Mouse (Mus musculus) heart, adult 8-10 months (tissue): Measurements from ENCODE around the gene Hoxa1. TPM values are rescaled to one million over a fixed set of nuclear protein-coding genes. Genes with fewer than 3 reads are reported as not detected.

ENCODE experiments used
- DNase-seq: peaks from one replicate; pipeline ENCODE4 v3.0.0; 2022; ENCODE audit warnings: low spot score
- total RNA-seq, 4 experiments: library from RNA; stranded (reverse); gene quantifications; 2 replicates each; pipeline ENCODE4 v1.2.4; 2022

Gene Hoxa1
- total RNA-seq, 4 experiments from 2014 or later, result 0.16 to 0.19 TPM; not detected in 2

DNA sequence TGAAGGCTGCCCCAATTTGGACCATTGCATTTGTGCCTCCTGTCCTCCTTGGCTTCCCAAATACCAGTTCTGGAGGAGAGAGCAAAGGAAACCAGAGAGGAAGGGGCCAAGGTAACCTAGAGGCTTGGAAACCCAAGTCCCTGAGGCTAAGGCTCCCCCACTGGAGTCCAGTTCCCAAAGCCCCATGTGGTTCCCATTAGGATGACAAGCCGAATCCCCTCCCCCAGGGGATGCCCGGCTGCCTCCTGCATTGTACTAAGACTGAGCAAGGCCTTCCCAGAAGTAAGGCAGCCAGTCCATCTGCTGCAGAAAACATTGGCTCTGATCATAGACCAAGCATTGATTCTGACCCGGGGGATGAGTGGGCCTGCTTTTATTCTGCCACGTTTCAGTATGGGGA, 13.2 kb upstream of the Hoxa1 start:
- DNase-seq, result no peak

DNA sequence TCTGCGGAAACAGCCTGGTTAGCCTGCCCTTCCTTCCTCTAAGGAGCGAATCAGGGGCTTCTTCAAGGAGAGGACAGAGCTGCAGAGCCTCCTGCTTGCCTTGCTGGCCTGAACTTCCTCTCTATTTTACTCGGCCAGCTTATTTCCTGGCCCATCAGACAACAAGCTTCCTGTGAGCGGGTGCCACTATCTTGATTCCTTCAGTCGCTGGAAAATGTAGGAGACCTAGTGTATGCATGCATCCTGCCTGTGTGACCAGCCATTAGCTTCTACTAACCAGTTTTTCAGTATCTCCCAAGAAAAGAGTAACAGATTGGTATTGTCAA, 12.7 kb upstream of the Hoxa1 start:
- no peak for DNase-seq

DNA sequence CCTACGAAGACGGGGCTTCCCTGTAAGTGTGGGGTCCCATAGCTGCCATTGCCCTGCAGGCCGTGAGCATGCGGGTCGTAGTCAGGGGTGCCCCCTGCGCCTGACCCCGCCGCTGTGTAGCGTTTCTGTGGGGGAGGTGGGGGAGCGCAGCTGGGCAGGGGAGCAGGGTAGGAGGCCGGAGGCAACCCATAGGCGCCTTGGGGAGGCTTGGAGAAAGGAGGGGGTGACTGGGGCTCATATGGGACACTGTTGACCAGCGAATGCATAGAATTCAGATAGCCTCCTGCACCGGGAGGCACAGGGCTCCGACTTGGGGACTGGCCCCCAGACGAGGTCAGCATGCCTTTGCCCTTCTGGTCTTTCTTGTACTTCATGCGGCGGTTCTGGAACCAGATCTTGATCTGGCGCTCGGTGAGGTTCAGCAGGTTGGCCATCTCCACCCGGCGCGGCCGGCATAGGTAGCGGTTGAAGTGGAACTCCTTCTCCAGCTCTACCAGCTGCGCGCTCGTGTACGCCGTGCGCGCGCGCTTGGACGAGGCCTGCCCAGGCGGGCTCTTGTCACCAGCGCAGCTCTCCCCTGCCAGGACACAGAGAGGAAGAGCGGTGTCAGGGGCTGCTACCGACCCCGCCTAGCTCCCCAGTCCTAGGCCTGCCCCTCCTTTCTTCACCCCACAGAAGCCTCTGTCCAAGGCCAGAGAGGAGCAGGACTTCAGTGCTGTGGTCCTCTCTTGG, 12.2 kb upstream of the Hoxa1 start:
- DNase-seq, result no peak

DNA sequence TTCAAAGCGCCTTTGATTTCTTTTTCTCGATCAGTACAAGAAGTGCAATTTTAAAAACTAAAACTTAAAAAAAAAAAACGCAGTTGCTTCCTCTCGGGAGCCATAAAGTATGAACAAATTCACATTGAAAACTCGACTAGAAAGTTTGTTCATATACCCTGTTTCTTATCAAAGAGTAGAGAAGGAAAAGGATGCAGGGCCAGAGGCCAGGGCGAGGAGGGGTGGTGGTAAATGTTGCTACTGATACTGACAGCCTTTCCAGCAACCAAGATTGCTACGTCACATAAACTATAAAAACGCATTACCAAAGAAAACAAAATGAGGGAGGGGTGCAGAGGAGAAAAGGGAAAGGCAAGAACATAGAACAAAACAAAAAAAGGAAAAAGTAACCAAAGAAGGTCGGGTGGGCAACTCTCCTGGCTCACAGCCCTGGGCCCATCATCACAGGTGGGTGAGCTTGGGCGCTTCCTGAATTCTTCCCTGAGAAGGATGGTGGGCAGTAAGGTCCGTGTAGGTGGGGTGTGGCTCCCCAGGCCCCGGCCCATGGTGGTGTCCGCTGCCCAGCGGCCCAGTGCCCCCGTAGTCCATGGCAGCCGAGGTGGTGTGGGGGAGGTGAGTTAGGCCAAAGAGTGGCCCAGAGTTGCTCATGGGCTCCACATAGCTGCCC, 11.5 kb upstream of the Hoxa1 start:
- no peak for DNase-seq

DNA sequence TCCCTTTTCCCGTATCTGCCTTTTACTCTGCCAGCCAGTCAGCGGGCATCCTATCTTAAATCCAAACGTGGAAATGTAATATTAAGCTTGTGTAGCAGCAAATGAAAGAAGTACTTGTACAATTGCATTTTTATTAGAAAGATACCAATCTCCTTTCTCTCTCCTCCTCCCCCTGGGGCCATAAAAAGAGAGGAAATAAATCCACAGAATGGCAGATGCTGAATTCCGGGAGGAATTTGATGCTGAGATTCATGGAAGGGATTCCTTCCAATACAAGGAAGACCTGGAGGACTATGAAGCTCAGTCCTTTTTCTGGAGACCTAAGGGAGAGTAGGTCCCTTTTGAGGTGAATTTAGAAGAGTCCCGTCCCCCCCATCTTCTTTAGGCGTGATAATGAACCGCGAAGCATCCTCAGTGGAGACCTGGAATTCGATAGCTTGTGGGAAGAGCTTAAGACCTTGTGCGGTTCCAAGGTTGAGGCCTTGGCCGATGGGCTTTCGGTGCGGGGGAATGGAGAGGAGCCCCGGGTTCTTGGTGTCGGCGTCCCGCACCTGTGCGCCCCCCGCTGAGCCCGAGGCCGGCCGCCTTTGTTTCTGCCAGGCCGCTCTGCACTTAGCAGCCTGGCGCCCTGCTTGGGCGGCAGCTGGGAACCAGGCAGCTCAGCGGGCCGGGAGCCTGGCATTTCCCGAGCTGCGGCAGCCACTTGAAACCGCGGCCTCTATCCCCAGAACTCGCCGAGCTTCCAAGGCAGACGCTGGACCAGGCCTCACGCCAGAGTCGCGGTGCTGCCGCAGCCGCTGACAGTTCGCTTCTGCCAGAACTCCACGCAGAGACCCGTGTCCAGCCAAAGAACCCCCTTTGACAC, 10.3 kb upstream of the Hoxa1 start:
- DNase-seq, result no peak

DNA sequence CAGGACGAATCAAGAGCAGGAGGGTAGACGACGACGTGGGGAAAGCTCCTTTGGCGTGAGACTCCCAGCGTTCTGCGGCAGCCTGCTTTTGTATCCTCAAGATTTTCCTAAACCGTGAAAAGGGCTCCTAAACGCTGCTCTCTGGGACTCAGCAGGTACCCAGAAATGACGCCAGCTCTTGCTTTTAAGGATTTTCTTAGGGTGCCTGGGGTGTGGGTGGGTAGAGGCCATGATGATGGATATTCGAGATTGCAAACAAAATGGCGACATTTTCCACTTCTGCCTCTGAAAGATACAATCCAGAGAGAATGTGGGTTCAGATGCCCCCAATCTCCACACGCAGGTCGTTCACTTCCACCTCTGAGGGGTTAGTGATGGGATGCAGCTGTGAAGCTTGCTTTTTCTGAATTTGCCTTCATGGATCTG, 9.6 kb upstream of the Hoxa1 start:
- DNase-seq, result no peak

DNA sequence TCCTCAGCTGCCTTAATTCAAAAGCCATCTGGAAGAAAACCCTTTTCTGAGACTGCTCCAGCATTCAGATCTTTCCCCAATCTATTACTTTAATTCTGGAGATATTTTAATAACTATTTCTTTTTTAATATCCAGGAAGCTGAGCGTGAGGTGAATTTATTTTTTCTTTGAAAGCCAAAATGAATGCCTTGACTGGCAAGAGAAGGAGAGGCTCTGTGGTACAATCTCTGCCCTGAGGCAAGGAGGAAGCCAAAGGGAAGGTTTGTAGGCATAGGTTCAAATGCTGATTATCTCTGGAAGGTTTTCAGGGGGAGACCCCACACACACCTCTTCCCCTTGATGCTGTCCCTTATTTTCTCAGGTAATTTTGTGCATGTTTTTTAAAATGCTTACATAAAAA, 9.1 kb upstream of the Hoxa1 start:
- no peak for DNase-seq

DNA sequence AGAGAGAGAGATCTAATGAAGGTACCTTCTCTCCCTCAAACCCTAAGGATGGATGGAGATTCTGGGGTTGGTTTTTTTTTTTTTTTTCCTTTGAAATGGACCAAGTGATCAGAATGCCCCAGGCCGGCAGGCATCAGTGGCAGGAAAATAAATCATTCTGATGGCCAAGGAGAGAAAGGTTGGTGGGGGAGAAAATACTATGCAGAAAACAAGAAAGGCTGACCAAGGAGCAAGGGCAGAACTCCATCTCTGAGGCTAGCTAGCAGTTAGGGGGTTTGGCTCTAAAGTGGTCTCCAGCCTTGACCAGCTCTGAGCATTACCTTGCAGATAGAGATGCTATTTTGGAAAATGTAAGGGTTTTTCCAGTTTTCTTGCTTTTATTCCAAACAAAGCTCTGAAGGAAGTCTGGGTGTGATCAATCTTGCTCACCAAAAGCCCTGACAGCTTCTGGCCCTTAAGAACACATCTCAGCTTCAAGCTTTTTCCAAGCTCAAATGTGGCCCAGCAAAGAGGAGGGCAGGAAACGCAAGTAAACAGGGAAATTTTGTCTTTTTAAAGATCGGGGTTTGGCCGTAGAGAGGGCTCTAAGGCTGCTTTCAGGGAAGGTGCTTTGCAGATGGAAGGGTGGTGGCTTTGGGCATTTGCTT, 8.4 kb upstream of the Hoxa1 start:
- DNase-seq, result no peak

DNA sequence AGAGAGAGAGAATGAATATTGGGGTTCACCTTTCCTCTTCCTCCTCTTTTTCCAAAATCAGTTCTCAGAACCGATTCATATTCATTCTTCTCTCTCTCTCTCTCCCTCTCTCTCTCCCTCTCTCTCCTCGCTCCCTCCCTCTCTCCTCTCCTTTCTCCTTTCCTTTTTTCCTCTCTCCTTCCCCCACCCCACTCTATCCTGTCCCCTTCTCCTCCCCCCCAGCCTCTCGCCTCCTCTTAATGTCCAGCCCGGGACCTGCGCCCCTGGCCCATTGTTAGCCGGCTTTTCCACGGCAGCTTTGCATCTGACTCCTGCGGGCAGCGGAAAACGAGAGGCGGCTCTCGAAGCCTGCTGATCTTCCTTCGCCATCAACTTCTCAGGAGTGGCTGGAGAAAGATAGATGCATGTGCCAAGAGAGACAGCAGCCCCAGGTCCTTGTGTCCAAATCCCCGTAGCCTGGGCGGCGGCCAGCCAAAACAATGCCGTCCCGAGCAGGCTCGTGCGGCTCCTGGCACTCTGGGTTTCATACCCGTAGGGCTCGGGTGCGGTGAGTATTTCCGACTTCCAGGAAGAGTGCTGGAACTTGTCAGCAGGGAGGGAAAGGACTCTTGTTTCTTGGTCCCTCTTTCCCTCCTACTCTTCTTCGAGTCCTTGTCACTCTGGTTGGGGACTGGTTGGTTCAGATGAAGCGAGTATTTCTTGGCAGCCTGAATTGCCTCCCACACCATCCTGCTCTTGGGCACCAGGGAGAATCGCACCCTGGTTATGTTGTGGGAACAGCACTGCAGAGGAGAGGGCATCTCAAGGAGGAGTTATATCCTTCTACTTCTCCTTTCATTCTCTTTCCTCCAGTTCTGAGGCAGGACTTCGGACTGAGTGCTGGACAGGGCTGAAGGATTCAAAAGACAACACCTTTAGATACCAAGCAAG, 7.6 kb upstream of the Hoxa1 start:
- DNase-seq, result no peak

DNA sequence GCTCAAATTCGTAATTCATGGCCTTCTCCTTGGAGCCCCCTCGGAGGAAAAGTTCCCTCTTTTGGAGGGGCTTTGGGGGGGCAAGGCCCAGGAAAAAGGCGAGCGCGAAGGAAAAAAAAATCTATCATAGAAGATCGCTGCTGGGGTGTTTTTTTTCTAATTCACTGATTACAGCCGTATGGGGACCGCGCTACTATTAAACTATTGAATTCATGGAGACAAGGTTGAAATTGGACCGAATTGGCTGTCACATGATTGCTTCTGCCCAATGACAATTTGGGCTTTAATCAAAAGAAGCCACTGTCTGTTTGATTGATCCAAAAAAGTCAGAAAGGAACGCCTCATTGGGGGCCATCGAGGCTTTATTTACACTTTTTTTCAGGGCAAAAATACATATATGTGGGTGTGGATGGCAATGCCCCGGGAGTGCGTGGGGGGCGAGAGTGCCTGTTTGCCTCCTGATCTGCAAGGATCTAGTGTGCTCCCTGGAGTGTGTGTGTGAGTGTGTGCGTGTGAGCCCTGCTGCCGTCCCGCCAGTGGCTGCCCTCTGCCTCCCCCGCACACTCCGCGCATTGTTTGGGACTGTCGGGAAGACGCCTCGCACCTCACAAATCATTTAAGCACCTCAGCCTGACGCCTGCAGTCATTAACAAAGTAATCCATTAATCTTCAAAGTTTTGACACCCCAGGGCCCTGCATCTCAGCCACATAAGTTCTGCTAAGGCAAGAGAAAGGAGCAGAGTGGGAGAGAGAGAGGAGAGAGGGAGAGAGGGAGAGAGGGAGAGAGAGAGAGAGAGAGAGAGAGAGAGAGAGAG, 6.7 kb upstream of the Hoxa1 start, which contains the start of gene Hoxa2:
Gene Hoxa2 (minus strand): TSS at position 206 of the 815 bp plus-strand sequence.
- no peak for DNase-seq

DNA sequence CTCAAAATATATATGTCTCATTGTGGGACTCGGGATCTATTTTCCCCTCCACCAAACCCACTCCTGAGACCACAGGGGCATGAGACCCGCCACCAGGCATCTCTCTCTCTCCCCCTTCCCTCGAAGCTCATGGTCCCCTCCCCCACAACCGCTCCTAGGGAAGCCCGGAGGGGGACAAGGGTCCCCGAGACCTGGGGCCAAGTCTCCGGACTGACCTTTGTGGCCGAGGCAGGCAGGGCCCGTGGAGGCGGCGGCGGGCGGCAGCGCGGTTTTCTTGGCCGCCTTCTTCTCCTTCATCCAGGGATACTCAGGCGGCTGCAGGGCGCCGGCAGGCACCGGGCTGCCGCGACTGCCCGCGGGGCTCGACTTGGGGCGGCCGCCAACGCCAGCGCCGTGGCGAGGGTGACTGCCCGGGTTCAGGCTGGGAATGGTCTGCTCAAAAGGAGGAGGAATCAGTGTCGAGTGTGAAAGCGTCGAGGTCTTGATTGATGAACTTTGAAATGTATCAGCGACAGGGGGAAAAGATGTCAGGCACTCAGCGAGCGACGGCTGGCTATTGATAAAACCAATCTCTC, 6.0 kb upstream of the Hoxa1 start:
- no peak for DNase-seq

DNA sequence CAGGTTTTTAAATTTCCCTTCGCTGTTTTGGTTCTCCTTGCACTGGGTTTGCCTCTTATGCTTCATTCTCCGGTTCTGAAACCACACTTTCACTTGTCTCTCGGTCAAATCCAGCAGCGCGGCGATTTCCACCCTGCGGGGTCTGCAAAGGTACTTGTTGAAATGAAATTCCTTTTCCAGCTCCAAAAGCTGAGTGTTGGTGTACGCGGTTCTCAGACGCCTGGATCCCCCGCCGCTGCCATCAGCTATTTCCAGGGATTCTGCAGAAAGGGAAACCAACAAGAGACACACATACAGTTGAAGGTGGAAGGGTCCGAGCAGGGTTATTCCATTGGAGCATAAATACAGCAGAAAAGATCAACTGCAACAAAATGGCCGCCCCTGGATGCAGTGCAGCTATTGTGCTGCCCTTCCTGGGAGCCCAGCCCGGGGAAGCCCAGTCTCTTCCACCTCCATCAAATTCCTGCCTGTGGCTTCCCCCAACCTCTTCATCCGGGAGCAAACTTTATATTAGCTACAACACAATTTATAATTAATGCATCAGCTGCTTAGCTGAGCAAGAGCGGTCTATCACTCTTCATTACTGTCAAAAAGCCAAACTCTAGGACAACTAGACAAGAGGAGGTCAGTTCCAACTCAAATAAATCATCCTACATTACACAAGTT, 5.4 kb upstream of the Hoxa1 start:
- DNase-seq, result no peak

DNA sequence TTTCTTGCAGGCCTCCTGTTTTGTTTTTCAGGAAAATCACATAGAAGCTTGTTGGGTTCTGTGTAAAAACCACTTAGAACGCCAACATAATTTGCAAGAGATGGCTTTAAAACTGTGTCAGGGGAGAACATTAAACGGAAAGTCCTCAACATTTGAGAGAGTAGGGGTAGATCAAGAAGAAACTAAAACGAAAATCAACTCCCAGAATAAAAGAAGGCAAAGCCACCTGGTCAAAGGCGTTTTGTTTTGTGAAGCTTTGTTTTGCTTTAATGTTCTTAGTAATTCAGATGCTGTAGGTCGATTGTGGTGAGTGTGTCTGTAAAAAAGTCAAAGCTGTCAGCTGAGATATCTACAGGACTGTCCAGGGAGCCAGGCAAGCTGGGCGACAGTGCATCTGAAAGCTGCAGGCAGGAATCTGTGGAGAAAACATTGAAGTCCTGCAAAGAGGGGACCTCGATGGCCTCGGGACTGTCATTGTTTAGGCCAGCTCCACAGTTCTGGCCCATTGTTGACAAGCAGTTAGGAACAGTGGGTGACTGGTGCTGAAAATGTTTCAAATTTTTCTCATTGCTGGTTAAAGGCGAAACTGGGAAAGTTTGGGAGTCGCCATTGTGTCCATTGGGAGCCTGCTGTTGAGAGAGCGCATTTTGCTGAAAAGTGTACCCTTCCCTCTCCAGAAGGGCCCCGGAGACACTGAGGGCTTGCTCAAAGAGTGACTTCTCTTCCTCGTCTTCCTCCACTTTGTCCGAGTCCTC, 4.7 kb upstream of the Hoxa1 start:
- DNase-seq, result no peak

DNA sequence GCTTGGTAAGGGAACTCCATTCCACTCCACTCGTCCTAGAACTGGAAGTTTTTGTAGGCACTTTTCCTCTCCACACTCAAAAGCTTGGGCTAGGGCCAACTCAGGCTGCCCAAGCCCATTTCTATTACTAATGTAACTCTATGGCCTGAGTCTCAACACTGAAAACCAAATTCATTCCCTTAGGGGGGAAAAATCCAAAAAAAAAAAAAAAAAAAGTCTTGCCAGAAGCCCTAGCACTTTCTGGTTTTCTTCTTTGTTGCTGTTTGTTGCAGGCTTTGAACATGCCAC, 3.9 kb upstream of the Hoxa1 start:
- no peak for DNase-seq

DNA sequence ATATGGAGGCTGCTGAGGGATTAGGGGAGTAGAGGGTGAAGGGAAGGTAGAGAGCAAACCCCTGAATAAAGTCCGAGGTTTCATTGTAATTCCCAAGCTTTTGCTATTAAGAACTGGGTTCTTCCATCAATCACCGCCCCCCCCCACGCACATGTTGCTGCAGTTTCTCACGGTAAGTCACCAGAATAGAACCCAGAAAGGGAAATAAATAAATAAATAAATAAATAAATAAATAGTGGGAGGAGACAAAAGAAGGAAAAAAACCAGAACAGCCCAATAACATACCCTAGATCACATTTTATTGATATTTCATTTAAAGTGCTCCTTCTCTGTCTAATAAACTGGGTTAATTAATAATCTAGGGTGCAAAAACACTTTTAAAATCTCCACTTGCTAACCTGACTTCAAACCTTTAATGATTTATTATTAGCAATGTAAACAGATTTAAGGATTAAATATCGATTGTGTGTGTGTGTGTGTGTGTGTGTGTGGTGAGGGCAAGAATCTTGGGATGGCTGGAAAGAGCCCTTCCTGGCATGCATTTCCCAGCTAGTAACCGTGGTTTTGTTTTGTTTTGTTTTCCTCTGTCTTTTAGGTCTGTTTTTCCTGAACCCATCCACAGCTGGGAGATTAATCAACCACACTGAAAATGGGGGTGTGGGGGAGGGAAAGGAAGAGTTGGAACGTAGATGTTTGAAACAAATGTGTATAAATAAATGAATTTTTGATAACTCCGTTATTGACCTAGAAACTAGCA, 3.4 kb upstream of the Hoxa1 start:
- DNase-seq, result no peak

DNA sequence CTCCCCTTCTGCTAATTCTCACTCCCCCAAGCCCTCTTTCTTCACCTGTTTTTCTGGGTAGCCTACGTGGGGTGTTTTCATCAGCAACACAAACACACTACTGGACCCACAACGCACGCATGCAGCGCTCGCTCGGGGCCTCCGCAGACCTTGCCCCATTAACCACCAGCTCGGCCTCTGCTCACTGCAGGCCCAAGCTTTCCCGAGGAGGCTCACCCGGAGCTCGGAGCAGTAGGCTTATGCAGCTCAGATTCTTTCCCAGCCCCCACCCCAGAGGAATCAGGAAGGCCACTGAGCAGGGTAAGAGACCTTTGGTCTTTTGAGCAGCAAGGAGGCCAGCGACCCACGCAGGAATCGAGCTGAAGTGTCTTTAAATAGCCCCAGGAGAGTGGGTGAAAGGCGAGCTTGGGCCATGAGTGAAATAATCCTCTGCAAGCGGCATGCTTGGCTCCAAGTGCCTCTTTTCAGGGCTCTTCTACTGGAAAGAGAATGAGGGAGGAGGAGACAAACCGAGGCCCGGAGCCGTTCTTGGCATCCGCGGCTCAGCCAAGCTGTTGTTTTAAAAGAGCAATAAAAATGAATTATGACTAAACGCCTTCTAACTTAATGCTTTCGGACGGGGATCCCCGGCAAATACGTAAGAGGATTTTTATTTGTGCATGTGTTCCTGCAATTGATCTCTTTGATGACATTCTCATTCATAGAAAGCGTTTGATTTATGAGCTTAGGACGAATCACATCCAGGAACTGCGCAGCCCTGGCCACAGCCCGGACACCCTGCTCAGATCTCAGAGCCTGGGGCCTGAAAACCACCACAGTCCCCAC, 2.6 kb upstream of the Hoxa1 start:
- DNase-seq, result no peak

DNA sequence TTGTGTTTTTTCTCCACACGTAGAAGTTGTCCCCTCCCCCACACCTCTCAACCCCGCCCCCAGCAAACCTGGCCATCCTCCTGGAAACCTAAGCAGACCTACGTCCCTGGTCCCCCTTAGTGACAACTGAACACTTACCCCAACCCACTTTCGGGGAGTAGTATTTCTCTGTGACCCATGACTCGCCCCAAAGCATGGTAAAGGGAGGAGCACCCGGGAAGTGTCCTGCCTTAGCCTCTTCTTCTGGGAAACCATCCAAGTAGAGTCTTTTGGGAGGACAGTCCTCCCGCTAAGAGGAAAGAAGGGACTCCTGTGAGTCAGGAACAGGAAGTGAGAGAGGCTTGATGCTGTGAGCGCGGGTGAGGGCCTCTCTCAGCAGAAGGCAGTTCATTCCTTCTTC, 1.9 kb upstream of the Hoxa1 start:
- no peak for DNase-seq
